In genomic region chr15:12203512-12204318, GRCm38 (mm10) we compare ENCODE assay signal across 8 mouse cellular contexts. TPM values are rescaled to one million over a fixed set of nuclear protein-coding genes. Genes with fewer than 3 reads are reported as not detected.
DNase-seq lines count a peak whose midpoint lies in the region; ATAC-seq and TF ChIP-seq lines count a peak whose summit lies in the region.

No protein-coding gene starts in this region.

- peak; percentile 82 for DNase-seq in heart, adult 11 months
- DNase-seq in heart, postnatal 10 days = no peak
- DNase-seq in WW6 (ENCODE audit: low read depth, low spot score) = peak; percentile 59
- peak; percentile 43 for DNase-seq in hindbrain, embryonic 11.5 days (ENCODE audit: low spot score)
- no peak for DNase-seq in liver, embryonic 14.5 days (ENCODE audit: low read depth in 3 of 3, low spot score in 3 of 3)
- no peak for DNase-seq in ovary, postnatal 14 days (ENCODE audit: low spot score)
- no peak for DNase-seq in right cerebral cortex, postnatal 25 days

- no peaks in the 10 kb centered on the region for H3K27me3 ChIP-seq in hindbrain, embryonic 11.5 days (ENCODE audit: control insufficient read depth, insufficient read depth, low read length)
- H3K27me3 ChIP-seq in liver, embryonic 14.5 days (ENCODE audit: control insufficient read depth, insufficient read depth, low read length) = no peaks in the 10 kb centered on the region

- no peak for TF ChIP-seq EP300 in liver, embryonic 14.5 days (IDR thresholded peaks at IDR 0.05; ENCODE audit: low read depth)

- H3K9ac ChIP-seq in hindbrain, embryonic 11.5 days (ENCODE audit: low read depth, low read length) = peak overlapping the region; percentile 34
- peak overlapping the region; percentile 85 for H3K9ac ChIP-seq in liver, embryonic 14.5 days (replicated peaks)

- TF ChIP-seq CTCF in liver, embryonic 14.5 days (IDR thresholded peaks at IDR 0.05; ENCODE audit: low read depth) = no peak

- no peaks in the 10 kb centered on the region for H3K36me3 ChIP-seq in hindbrain, embryonic 11.5 days (ENCODE audit: control insufficient read depth, insufficient read depth, low read length)
- no peaks in the 10 kb centered on the region for H3K36me3 ChIP-seq in liver, embryonic 14.5 days (replicated peaks; ENCODE audit: control insufficient read depth, insufficient read depth, low read depth)

- H3K4me2 ChIP-seq in hindbrain, embryonic 11.5 days (replicated peaks; ENCODE audit: low read depth, low read length) = peak overlapping the region; percentile 35
- peak overlapping the region; percentile 96 for H3K4me2 ChIP-seq in liver, embryonic 14.5 days (ENCODE audit: low read depth)

- H3K4me3 ChIP-seq in hindbrain, embryonic 11.5 days (ENCODE audit: low read depth, low read length) = peak overlapping the region; percentile 93
- H3K4me3 ChIP-seq in liver, embryonic 14.5 days (ENCODE audit: insufficient read depth in 1 of 2, low read depth in 2 of 2, low read length in 2 of 2) = peak overlapping the region; percentile 65 to 86

- ATAC-seq in hindbrain, embryonic 11.5 days (ENCODE audit: low FRiP score) = no peak
- ATAC-seq in liver, embryonic 14.5 days (ENCODE audit: insufficient read depth) = no peak
- ATAC-seq in cerebellum, adult (ENCODE audit: insufficient number of reproducible peaks, low FRiP score, low TSS enrichment) = no peak

- intact Hi-C loops in heart, postnatal 10 days (cut with DNase I) = loop anchor here (2.0 to 5.0 kb wide), 2 partner anchors 117 to 594 kb away; partner anchors contain the start of genes 1810049J17Rik and Golph3

- H3K4me1 ChIP-seq in hindbrain, embryonic 11.5 days (replicated peaks; ENCODE audit: control insufficient read depth, insufficient read depth, low read length) = peaks cover 2% of the 10 kb centered on the region; the same call in 1 of the 2 replicates
- peaks cover 19 to 30% of the 10 kb centered on the region in 2 experiments for H3K4me1 ChIP-seq in liver, embryonic 14.5 days (replicated peaks; ENCODE audit: control insufficient read depth in 2 of 2, insufficient read depth in 2 of 2, low read length in 1 of 2)

- no peaks in the 10 kb centered on the region for H3K9me3 ChIP-seq in hindbrain, embryonic 11.5 days (ENCODE audit: control insufficient read depth, low read length)
- H3K9me3 ChIP-seq in liver, embryonic 14.5 days (ENCODE audit: control insufficient read depth, low read length) = no peaks in the 10 kb centered on the region

- H3K27ac ChIP-seq in hindbrain, embryonic 11.5 days (ENCODE audit: low read depth, low read length) = 0 out of 2 replicates have a peak overlapping the region, but pooled peaks have one; percentile 70
- H3K27ac ChIP-seq in liver, embryonic 14.5 days = peak overlapping the region; percentile 95

- 43% methylated on average over 10 of the region's 10 CpGs for WGBS in hindbrain, embryonic 11.5 days
- WGBS in liver, embryonic 14.5 days (ENCODE audit: insufficient replicate concordance) = 37% methylated on average over 10 of the region's 10 CpGs

RNA-seq across cellular contexts. Expression of gene Mtmr12, which starts 1.1 kb away (rescaled TPM):
- 10 to 100 TPM; 18.6 to 21.3 TPM for total RNA-seq in heart, postnatal 10 days (2021)
- 15.2 and 16.7 TPM in 2 replicates for polyA plus RNA-seq in hindbrain, embryonic 11.5 days (2014; fragmentation: Nextera tagmentation; extraction: Ambion mirVana)
- 6.4 and 6.5 TPM in 2 replicates for polyA plus RNA-seq in liver, embryonic 14.5 days (2012; rRNA removed)
- 6.8 and 7.2 TPM in 2 replicates for polyA plus RNA-seq in liver, embryonic 14.5 days (2014; fragmentation: Nextera tagmentation; extraction: Ambion mirVana)

Comparison
In these comparisons a context has a peak if more than half of its experiments do, and no peak if none do; other contexts are left out.
1. DNase-seq: peak in heart, adult 11 months (single experiment), WW6 (single experiment) and hindbrain, embryonic 11.5 days (single experiment); none in heart, postnatal 10 days (0 of 2), liver, embryonic 14.5 days (0 of 3), ovary, postnatal 14 days (single experiment) and right cerebral cortex, postnatal 25 days (single experiment).